Mouse (Mus musculus): ENCODE results near the gene Man1c1. TPM values are rescaled to one million over a fixed set of nuclear protein-coding genes. Genes with fewer than 3 reads are reported as not detected.

Man1c1 gene
- total RNA-seq, 2 experiments from 2014 or later = 32.0 to 37.7 TPM

DNA sequence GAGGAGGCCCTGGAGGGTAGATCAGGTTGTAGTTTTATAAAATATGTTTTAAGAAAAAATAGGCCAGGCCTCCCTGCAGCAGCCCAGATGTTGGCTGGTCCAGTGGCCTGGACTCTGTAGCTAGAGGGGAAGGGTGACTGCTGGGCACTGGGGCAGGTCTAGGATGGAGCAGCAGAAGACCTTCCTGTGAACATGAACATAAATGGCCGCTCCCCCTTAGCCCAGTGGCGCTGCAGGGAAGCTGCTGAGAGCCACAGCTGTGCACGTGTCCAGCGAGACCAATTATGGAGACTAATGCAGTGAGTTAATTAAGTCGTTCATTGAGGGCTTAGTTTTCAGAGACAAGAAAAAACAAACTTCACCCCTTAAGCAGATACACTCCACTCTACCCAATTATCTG, 178.3 kb downstream of the Man1c1 start:
- intact Hi-C loops (cut with DNase I) = no loop called here
- no peak for DNase-seq

GRCm38 (mm10) chr4:134523447-134523846, 180.6 kb downstream of the Man1c1 start:
- intact Hi-C loops (cut with DNase I) = no loop called here
- no peak for DNase-seq

- intact Hi-C loops (cut with DNase I) = no loop called here
- DNase-seq = no peak
Measured at GRCm38 (mm10) chr4:134519281-134519680, 184.8 kb downstream of the Man1c1 start.

DNA sequence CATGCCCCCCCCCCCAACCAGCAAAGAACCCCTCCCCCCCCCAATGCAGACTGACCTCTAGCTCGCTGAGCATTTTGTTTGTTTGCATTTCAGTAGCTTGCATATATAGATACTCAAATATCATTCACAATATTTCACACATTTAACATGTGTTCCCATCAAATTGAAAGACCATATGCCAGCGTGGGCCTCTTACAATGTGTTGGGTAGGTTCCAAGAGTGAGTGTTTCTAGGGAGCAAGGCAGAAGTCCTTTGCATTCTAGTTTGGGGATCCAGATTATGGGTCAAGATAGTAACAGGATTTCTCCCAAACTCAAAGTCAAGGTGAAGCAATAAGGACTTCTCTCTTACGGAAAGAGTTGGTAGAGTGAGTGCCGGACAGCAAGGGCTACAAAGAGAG, 185.5 kb downstream of the Man1c1 start:
- DNase-seq = no peak
- intact Hi-C loops (cut with DNase I) = no loop called here

GRCm38 (mm10) chr4:134517719-134518118, 186.4 kb downstream of the Man1c1 start:
- intact Hi-C loops (cut with DNase I) = loop anchor here (2.0 kb wide), 1 partner anchor 15 kb away; no protein-coding TSS in a partner anchor

GRCm38 (mm10) chr4:134516981-134517380, 187.1 kb downstream of the Man1c1 start:
- peak; percentile 72 to 79 for DNase-seq
- intact Hi-C loops (cut with DNase I) = loop anchor here (2.0 kb wide), 1 partner anchor 16 kb away; no protein-coding TSS in a partner anchor

More at GRCm38 (mm10) chr4:134517719-134518118, 186.4 kb downstream of the Man1c1 start:
- DNase-seq = peak in 1 of 2 experiments; percentile 15

GRCm38 (mm10) chr4:134515614-134516013, 188.5 kb downstream of the Man1c1 start:
- peak in 1 of 2 experiments; percentile 8 for DNase-seq
- intact Hi-C loops (cut with DNase I) = loop anchor here (2.0 kb wide), 1 partner anchor 17 kb away; no protein-coding TSS in a partner anchor

DNA sequence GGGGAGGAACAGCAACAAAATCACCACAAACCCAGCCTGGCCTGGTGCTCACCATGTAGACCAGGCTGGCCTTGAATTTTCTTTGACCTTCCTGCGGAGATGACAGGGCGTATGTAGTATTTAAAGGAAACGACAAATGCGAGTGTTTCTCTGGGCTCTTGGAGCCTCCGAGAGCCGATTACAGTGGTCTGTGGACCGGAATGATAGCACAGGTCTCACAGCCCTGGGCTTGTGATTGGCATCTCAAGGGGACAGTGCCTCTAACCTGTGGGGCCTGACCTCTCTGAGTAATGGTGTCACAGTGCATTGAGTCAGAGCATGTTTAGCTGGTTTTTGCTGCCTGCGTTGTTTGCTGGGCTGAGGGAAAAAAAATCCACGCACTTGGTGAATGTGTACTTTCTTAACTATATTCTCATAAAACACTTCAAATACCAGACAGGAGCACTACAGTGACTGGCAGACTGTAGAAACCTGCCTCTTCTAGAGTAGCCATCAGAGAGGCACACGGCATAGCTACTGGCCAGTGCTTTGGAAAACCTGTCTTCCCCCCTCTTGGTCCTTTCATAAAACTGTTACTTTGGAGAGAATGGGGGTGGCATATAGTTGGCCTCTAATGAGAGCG, 189.7 kb downstream of the Man1c1 start:
- DNase-seq = no peak
- intact Hi-C loops (cut with DNase I) = no loop called here

DNA sequence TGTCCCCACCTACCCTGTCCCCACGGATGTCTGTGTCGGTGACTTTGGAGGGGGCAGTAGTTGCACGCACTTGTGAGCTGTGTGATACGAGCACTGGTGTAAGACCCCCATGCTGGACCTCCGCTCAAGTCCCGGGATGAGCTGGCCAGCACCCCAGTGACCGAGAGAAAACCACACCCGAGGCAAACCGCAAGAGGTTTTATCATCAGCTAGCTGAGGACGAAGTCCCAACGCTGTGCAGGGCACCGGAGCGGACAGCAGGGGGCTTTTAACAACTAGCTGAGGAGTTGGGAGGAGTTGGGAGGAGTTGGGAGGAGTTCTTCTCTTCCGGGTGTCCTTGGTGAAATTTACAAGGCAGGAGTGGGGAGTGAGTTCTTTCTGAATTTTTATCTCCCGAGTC, 191.3 kb downstream of the Man1c1 start:
- DNase-seq = peak; percentile 80 to 86
- intact Hi-C loops (cut with DNase I) = no loop called here

GRCm38 (mm10) chr4:134511730-134512129, 192.4 kb downstream of the Man1c1 start:
- intact Hi-C loops (cut with DNase I) = no loop called here
- no peak for DNase-seq

Small RNA genes within 50 kb of the gene (microRNA-seq; reads per million reads assigned to microRNA genes)
- 0 reads per million in 2 experiments for gene Mir6403

Other genes with a start within 250 kb of the Man1c1 start
- gene Stmn1, start 236.0 kb downstream of the Man1c1 start, total RNA-seq (2021) = 100 to 1,000 TPM; 131 to 137 TPM
- 10 to 100 TPM in 1 of 2 experiments, 1 to 10 TPM in 1; 9.5 to 12.7 TPM for gene Paqr7, start 207.6 kb downstream of the Man1c1 start, total RNA-seq (2021)
- 1 to 10 TPM in 1 of 2 experiments, under 1 TPM in 1; 0.60 to 1.1 TPM for gene Aunip, start 193.3 kb downstream of the Man1c1 start, total RNA-seq (2021)
- 100 to 1,000 TPM; 159 to 165 TPM for gene Mtfr1l, start 168.9 kb downstream of the Man1c1 start, total RNA-seq (2021)
- 10 to 100 TPM; 38.2 to 45.2 TPM for gene Selenon, start 152.1 kb downstream of the Man1c1 start, total RNA-seq (2021)
- gene Ldlrap1, start 63.7 kb upstream of the Man1c1 start, total RNA-seq (2021) = 10 to 100 TPM; 21.8 to 24.3 TPM
- gene Maco1, start 149.1 kb upstream of the Man1c1 start, total RNA-seq (2021) = 10 to 100 TPM; 24.9 to 25.9 TPM
- gene Rhd, start 160.2 kb upstream of the Man1c1 start, total RNA-seq (2021) = 1 to 10 TPM; 3.8 to 4.9 TPM
- 10 to 100 TPM; 80.8 to 85.0 TPM for gene Tmem50a, start 210.7 kb upstream of the Man1c1 start, total RNA-seq (2021)
- 100 to 1,000 TPM; 146 to 154 TPM for gene Rsrp1, start 219.3 kb upstream of the Man1c1 start, total RNA-seq (2021)
- gene Syf2, start 226.6 kb upstream of the Man1c1 start, total RNA-seq (2021) = 10 to 100 TPM; 48.7 TPM

Measured in heart, postnatal 10 days (tissue).